Mouse (Mus musculus) CH12.LX (cell line): Measurements from ENCODE around the gene Ror1. TPM values are rescaled to one million over a fixed set of nuclear protein-coding genes. Genes with fewer than 3 reads are reported as not detected.

ENCODE experiments used
- DNase-seq: peaks from one replicate; pipeline ENCODE4 v3.0.0-alpha.2; 2013; ENCODE audit errors: extremely low read depth
- H3K27ac ChIP-seq: 2 replicates; pipeline ENCODE4 v1.5.1; 2012; ENCODE audit warnings: low read depth, mild to moderate bottlenecking, control low read depth, moderate library complexity; ENCODE audit not compliant: insufficient read depth
- H3K27me3 ChIP-seq: replicated peaks from 2 replicates; pipeline ENCODE3; 2012; ENCODE audit warnings: inconsistent platforms
- H3K36me3 ChIP-seq, 2 experiments: replicated peaks in 1 of 2; 2 replicates each; pipeline versions ENCODE3 to v1.6.1; 2012; ENCODE audit warnings: inconsistent platforms in 1 of 2, low read length in 1 of 2, mild to moderate bottlenecking in 1 of 2, mixed read lengths in 1 of 2, moderate library complexity in 1 of 2; ENCODE audit not compliant: control insufficient read depth in 1 of 2, insufficient read depth in 1 of 2
- H3K4me1 ChIP-seq, 2 experiments: 2 replicates each; pipeline ENCODE4 v1.6.1; 2012; ENCODE audit warnings: inconsistent platforms in 1 of 2, moderate library complexity in 1 of 2; ENCODE audit not compliant: insufficient read depth in 2 of 2, control insufficient read depth in 1 of 2
- H3K4me2 ChIP-seq: 2 replicates; pipeline ENCODE4 v1.6.1; 2012; ENCODE audit warnings: low read depth, mild to moderate bottlenecking, control low read depth; ENCODE audit not compliant: poor library complexity, insufficient read depth, severe bottlenecking
- H3K4me3 ChIP-seq, 3 experiments: fragments of 150-350 bp in 1 of 3; sonication (generic) in 1 of 3; replicated peaks in 1 of 3; 2 replicates each; pipeline versions ENCODE3 to v1.5.1; 2011 to 2012; ENCODE audit warnings: low read depth in 2 of 3, low read length in 2 of 3, mild to moderate bottlenecking in 2 of 3, moderate library complexity in 2 of 3, control low read depth in 1 of 3, improper control_type of control experiment in 1 of 3, inconsistent platforms in 1 of 3, mixed read lengths in 1 of 3; ENCODE audit not compliant: poor library complexity in 1 of 3
- H3K79me2 ChIP-seq: replicated peaks from 2 replicates; pipeline ENCODE4 v1.6.1; 2012; ENCODE audit warnings: mild to moderate bottlenecking, moderate library complexity; ENCODE audit not compliant: control insufficient read depth, poor library complexity, insufficient read depth, severe bottlenecking; ENCODE audit errors: extremely low read depth
- H3K9ac ChIP-seq: 2 replicates; pipeline ENCODE4 v1.6.1; 2012; ENCODE audit warnings: low read depth, mild to moderate bottlenecking, control low read depth, moderate library complexity; ENCODE audit not compliant: insufficient read depth
- H3K9me3 ChIP-seq: replicated peaks from 2 replicates; pipeline ENCODE3; 2012; ENCODE audit warnings: low read length, inconsistent platforms, mixed read lengths
- CHD2 ChIP-seq: IDR thresholded peaks from 2 replicates; pipeline ENCODE4 v1.6.1; 2011; ENCODE audit warnings: low read length, improper control_type of control experiment
- CTCF ChIP-seq, 2 experiments: IDR thresholded peaks in 1 of 2; conservative IDR thresholded peaks in 1 of 2; 2 replicates each; pipeline ENCODE4 v1.5.1; 2011 to 2012; ENCODE audit warnings: low read depth in 2 of 2, low read length in 2 of 2, improper control_type of control experiment in 1 of 2, inconsistent platforms in 1 of 2, mild to moderate bottlenecking in 1 of 2, moderate library complexity in 1 of 2
- E2F4 ChIP-seq: IDR thresholded peaks from 2 replicates; pipeline ENCODE4 v1.6.1; 2011; ENCODE audit warnings: low read depth, low read length, improper control_type of control experiment; ENCODE audit not compliant: insufficient replicate concordance
- ELF1 ChIP-seq: IDR thresholded peaks from 2 replicates; pipeline ENCODE4 v1.6.1; 2014; ENCODE audit warnings: low read depth, mild to moderate bottlenecking, inconsistent platforms, low read length, improper control_type of control experiment
- ETS1 ChIP-seq: conservative IDR thresholded peaks from 2 replicates; pipeline ENCODE4 v1.6.1; 2012; ENCODE audit warnings: low read depth, mild to moderate bottlenecking, inconsistent platforms, low read length, improper control_type of control experiment, moderate library complexity
- KAT2A ChIP-seq: IDR thresholded peaks from 2 replicates; pipeline ENCODE4 v1.6.1; 2012; ENCODE audit warnings: low read length, improper control_type of control experiment, inconsistent platforms; ENCODE audit not compliant: insufficient replicate concordance
- MAX ChIP-seq: IDR thresholded peaks from 2 replicates; pipeline ENCODE4 v1.6.1; 2011; ENCODE audit warnings: low read length, improper control_type of control experiment
- NRF1 ChIP-seq: IDR thresholded peaks from 2 replicates; pipeline ENCODE4 v1.6.1; 2014; ENCODE audit warnings: low read depth, mild to moderate bottlenecking, inconsistent platforms, low read length, improper control_type of control experiment, moderate library complexity
- POLR2AphosphoS2 ChIP-seq: IDR thresholded peaks from 2 replicates; pipeline ENCODE4 v1.6.1; 2011; ENCODE audit warnings: low read depth, low read length, improper control_type of control experiment
- RAD21 ChIP-seq: IDR thresholded peaks from 2 replicates; pipeline ENCODE4 v1.6.1; 2011; ENCODE audit warnings: low read depth, mild to moderate bottlenecking, low read length, improper control_type of control experiment, moderate library complexity
- RCOR1 ChIP-seq: conservative IDR thresholded peaks from 2 replicates; pipeline ENCODE4 v1.6.1; 2012; ENCODE audit warnings: low read depth, mild to moderate bottlenecking, inconsistent platforms, low read length, improper control_type of control experiment
- SIN3A ChIP-seq: IDR thresholded peaks from 2 replicates; pipeline ENCODE4 v1.6.1; 2012; ENCODE audit warnings: low read length, improper control_type of control experiment, inconsistent platforms
- TCF12 ChIP-seq: IDR thresholded peaks from 2 replicates; pipeline ENCODE4 v1.6.1; 2014; ENCODE audit warnings: low read depth, mild to moderate bottlenecking, inconsistent platforms, low read length, improper control_type of control experiment
- ZKSCAN1 ChIP-seq: IDR thresholded peaks from 2 replicates; pipeline ENCODE4 v1.6.1; 2012; ENCODE audit warnings: low read depth, inconsistent platforms, low read length, improper control_type of control experiment, borderline replicate concordance
- ZMIZ1 ChIP-seq: IDR thresholded peaks from 2 replicates; pipeline ENCODE4 v1.6.1; 2012; ENCODE audit warnings: low read depth, mild to moderate bottlenecking, inconsistent platforms, low read length, improper control_type of control experiment
- ZNF384 ChIP-seq: IDR thresholded peaks from 2 replicates; pipeline ENCODE4 v1.6.1; 2012; ENCODE audit warnings: low read depth, low read length, improper control_type of control experiment, inconsistent platforms
- dilution Hi-C: fragments of 300-500 bp; cut with MboI; formaldehyde crosslinking; loops from 2 replicates; pipeline ENCODE4 v1.14.3; 2020; ENCODE audit warnings: low sequenced_read_pairs; ENCODE audit not compliant: extremely low pct_unique_long_range_greater_than_20kb, extremely low pct_ligation_motif_present
- in situ Hi-C: fragments of 300-500 bp; cut with MboI; formaldehyde crosslinking; loops from 3 replicates; pipeline ENCODE4 v1.14.3; 2019; ENCODE audit warnings: low sequenced_read_pairs, low pct_ligation_motif_present, low pct_unique_long_range_greater_than_20kb, mixed read lengths
- polyA plus RNA-seq: library from polyadenylated mRNA; unstranded; fragments of >175 nt; gene quantifications from 2 replicates; pipeline ENCODE4 v1.2.1, GENCODE M21; 2012; ENCODE audit warnings: low read depth; ENCODE audit not compliant: insufficient read length
- total RNA-seq, 2 experiments: library from RNA; depleted of rRNA; stranded (reverse); fragments of 300-350 nt in 1 of 2; fragments of >200 nt in 1 of 2; gene quantifications; 2 replicates each; pipeline ENCODE4 v1.2.3; 2012 to 2014

Gene Ror1
- total and polyA plus RNA-seq, 3 experiments: not detected

- no peak overlapping the region for H3K4me2 ChIP-seq
- TF ChIP-seq ZNF384: no peak
- no peak for TF ChIP-seq SIN3A
- TF ChIP-seq POLR2AphosphoS2: no peak
- TF ChIP-seq KAT2A: no peak
- TF ChIP-seq ETS1: no peak
- TF ChIP-seq ZKSCAN1: no peak
- no peak for TF ChIP-seq ELF1
- no peak for TF ChIP-seq NRF1
- TF ChIP-seq ZMIZ1: no peak
- TF ChIP-seq CHD2: no peak
- TF ChIP-seq, all 38 proteins: peak for 0
- Histone ChIP-seq H3K4me1 (no peaks in the 10 kb centered on the region), H3K9ac (no peak overlapping the region), H3K27me3 (no peaks in the 10 kb centered on the region), H3K4me3 (no peak overlapping the region), H3K27ac (no peak overlapping the region), H3K79me2 (no peaks in the 10 kb centered on the region), H3K9me3 (peaks cover 20% of the 10 kb centered on the region), H3K36me3 (no peaks in the 10 kb centered on the region)
- in situ Hi-C loops (no loop called here), dilution Hi-C loops (no loop called here)
- DNase-seq: no peak
These were observed 95.9 kb downstream of the Ror1 start for GRCm38 (mm10) chr4:100191483-100191882.

GRCm38 (mm10) chr4:100194136-100194535, 98.5 kb downstream of the Ror1 start:
- no peak for DNase-seq
- H3K4me2 ChIP-seq: no peak overlapping the region
- in situ Hi-C loops (no loop called here), dilution Hi-C loops (no loop called here)
- H3K4me1 ChIP-seq: no peaks in the 10 kb centered on the region
- H3K79me2 ChIP-seq: no peaks in the 10 kb centered on the region
- no peak overlapping the region for H3K27ac ChIP-seq
- no peak for TF ChIP-seq TCF12
- no peak for TF ChIP-seq CTCF (conservative IDR thresholded peaks at IDR 0.05 in 1 of 2, IDR thresholded peaks at IDR 0.05 in 1 of 2; ENCODE audit: low read depth in 2 of 2, low read length in 2 of 2)
- no peak for TF ChIP-seq ELF1
- TF ChIP-seq POLR2AphosphoS2: no peak
- no peak for TF ChIP-seq RCOR1
- TF ChIP-seq E2F4: no peak
- no peak for TF ChIP-seq MAX
- no peak for TF ChIP-seq NRF1
- no peak for TF ChIP-seq RAD21
- H3K36me3 ChIP-seq: no peaks in the 10 kb centered on the region
- H3K9ac ChIP-seq: no peak overlapping the region
- H3K4me3 ChIP-seq: no peak overlapping the region
- peaks cover 9% of the 10 kb centered on the region for H3K9me3 ChIP-seq
- no peaks in the 10 kb centered on the region for H3K27me3 ChIP-seq
